Mouse (Mus musculus): ENCODE measurements around the gene Tprn. TPM values are rescaled to one million over a fixed set of nuclear protein-coding genes. Genes with fewer than 3 reads are reported as not detected.

Tprn gene
- polyA plus RNA-seq, 1 experiment = 7.4 TPM

DNA sequence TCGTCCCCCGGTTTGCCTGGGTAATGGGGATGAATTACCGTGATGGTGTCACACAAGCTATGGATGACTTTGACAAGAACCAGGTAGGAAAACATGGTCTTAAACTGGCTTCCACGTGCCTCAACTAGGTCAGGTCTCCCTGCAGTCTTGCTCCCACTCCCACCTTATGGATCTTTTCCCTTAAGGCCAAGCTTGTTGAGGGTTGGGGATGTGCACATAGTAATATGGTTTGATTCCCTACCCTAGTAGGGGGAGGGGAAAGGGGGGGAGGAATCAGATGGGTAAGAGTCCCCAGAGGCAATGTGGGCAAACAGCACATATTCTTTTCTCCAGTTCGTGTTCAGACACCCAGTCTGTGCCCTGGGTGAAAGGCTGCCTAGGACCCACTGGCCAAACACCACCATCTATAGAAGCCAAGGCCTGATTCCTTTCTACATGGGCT lies 41.1 kb upstream of the Tprn start:
- peaks cover 19% of the 10 kb centered on the region for H3K79me2 ChIP-seq (ENCODE audit: control insufficient read depth, insufficient read depth)
- no peak overlapping the region for H3ac ChIP-seq (ENCODE audit: control insufficient read depth, insufficient read length, low read depth)
- peaks cover 24% of the 10 kb centered on the region for H3K36me3 ChIP-seq (ENCODE audit: control insufficient read depth, insufficient read depth)
- H3K27me3 ChIP-seq (ENCODE audit: control insufficient read depth, insufficient read depth, insufficient read length) = no peaks in the 10 kb centered on the region
- peaks cover 9% of the 10 kb centered on the region for H3K79me3 ChIP-seq (ENCODE audit: low read depth)
- H3K4me3 ChIP-seq (ENCODE audit: insufficient read depth, poor library complexity, severe bottlenecking) = no peak overlapping the region
- TF ChIP-seq CEBPB (IDR thresholded peaks at IDR 0.05; ENCODE audit: low read depth) (no peak), MYOD1 (IDR thresholded peaks at IDR 0.05; ENCODE audit: control insufficient read depth, insufficient read length, low read depth) (no peak), USF1 (IDR thresholded peaks at IDR 0.05; ENCODE audit: low read depth) (no peak), CTCF (IDR thresholded peaks at IDR 0.05; ENCODE audit: control insufficient read depth, insufficient read depth, insufficient read length) (no peak), FOSL1 (IDR thresholded peaks at IDR 0.05; ENCODE audit: insufficient read depth, low read length, poor library complexity, severe bottlenecking) (no peak), MYOG (IDR thresholded peaks at IDR 0.05; ENCODE audit: control insufficient read depth, extremely low read depth, insufficient read length) (no peak), MAX (IDR thresholded peaks at IDR 0.05) (no peak)

DNA sequence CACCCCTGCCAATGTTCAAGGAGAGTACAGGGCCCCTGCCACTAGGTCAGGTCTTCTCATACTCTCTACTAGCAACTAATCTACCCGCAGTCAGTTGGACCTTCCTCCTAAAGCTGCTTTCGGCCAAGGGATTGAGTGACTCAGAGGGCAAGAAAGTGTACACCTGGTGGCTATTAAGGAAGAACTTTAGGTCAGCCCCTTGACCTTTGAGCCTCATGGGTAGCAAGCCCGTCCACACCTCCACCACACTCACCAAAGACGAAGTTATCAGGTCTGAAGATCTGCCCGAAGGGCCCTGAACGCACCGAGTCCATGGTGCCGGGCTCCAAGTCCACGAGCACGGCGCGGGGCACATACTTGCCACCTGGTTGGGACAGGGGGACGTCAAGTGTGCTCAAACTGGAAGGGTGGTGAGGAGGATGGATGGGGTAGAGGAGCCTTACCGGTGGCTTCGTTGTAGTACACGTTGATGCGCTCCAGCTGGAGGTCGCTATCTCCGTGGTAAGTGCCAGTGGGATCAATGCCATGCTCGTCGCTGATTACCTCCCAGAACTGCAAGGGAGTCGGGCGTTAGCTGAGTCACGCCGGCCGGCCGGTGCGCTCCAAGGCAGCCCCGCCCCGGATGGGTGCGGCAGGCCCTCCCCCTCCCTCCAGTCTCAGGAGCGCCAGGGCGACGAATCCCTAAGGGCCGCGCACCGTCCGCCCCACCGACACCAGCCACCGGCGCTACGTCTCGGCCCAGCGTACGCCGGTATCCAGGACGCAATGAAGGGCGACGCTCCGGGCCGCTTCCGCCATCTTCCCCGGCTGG lies 38.5 kb upstream of the Tprn start:
- TF ChIP-seq MYOD1 (IDR thresholded peaks at IDR 0.05; ENCODE audit: control insufficient read depth, insufficient read length, low read depth) (no peak), MAX (IDR thresholded peaks at IDR 0.05) (peak; percentile 51)
- H3ac ChIP-seq (ENCODE audit: control insufficient read depth, insufficient read length, low read depth) = peak overlapping the region; percentile 89
- H3K79me2 ChIP-seq (ENCODE audit: control insufficient read depth, insufficient read depth) = peaks cover 19% of the 10 kb centered on the region

DNA sequence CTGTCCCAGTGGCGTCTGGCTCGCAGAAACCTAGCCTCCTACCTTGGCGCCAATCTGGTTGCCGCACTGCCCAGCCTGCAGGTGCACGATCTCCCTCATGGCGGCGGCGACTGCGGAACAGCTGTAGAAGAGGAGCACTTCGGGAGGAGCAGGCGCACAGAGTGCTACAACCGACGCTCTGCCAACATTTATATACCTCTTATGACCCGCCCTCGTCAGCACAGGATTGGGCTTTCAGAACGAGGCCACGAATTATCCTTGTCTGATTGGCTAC lies 38.0 kb upstream of the Tprn start, which contains the start of gene Tubb4b:
TSS of gene Tubb4b (minus strand) at position 211 of the 274 bp plus-strand sequence.
- H3K79me2 ChIP-seq (ENCODE audit: control insufficient read depth, insufficient read depth) = peaks cover 19% of the 10 kb centered on the region
- peak within 1 kb of the TSS; percentile 89 for H3ac ChIP-seq (ENCODE audit: control insufficient read depth, insufficient read length, low read depth)
- TF ChIP-seq USF1 (IDR thresholded peaks at IDR 0.05; ENCODE audit: low read depth) (no peak), MYOD1 (IDR thresholded peaks at IDR 0.05; ENCODE audit: control insufficient read depth, insufficient read length, low read depth) (no peak), MAX (IDR thresholded peaks at IDR 0.05) (no peak), MYOG (IDR thresholded peaks at IDR 0.05; ENCODE audit: control insufficient read depth, extremely low read depth, insufficient read length) (no peak), CEBPB (IDR thresholded peaks at IDR 0.05; ENCODE audit: low read depth) (no peak)
- no peaks in the 10 kb centered on the region for H3K27me3 ChIP-seq (ENCODE audit: control insufficient read depth, insufficient read depth, insufficient read length)
- H3K79me3 ChIP-seq (ENCODE audit: low read depth) = peaks cover 9% of the 10 kb centered on the region
- H3K4me3 ChIP-seq (ENCODE audit: insufficient read depth, poor library complexity, severe bottlenecking) = peak within 1 kb of the TSS; percentile 99
- peaks cover 24% of the 10 kb centered on the region for H3K36me3 ChIP-seq (ENCODE audit: control insufficient read depth, insufficient read depth)

More for the DNA sequence above, 38.5 kb upstream of the Tprn start:
- H3K79me3 ChIP-seq (ENCODE audit: low read depth) = peaks cover 9% of the 10 kb centered on the region
- H3K36me3 ChIP-seq (ENCODE audit: control insufficient read depth, insufficient read depth) = peaks cover 24% of the 10 kb centered on the region
- no peaks in the 10 kb centered on the region for H3K27me3 ChIP-seq (ENCODE audit: control insufficient read depth, insufficient read depth, insufficient read length)
- H3K4me3 ChIP-seq (ENCODE audit: insufficient read depth, poor library complexity, severe bottlenecking) = peak overlapping the region; percentile 99

DNA sequence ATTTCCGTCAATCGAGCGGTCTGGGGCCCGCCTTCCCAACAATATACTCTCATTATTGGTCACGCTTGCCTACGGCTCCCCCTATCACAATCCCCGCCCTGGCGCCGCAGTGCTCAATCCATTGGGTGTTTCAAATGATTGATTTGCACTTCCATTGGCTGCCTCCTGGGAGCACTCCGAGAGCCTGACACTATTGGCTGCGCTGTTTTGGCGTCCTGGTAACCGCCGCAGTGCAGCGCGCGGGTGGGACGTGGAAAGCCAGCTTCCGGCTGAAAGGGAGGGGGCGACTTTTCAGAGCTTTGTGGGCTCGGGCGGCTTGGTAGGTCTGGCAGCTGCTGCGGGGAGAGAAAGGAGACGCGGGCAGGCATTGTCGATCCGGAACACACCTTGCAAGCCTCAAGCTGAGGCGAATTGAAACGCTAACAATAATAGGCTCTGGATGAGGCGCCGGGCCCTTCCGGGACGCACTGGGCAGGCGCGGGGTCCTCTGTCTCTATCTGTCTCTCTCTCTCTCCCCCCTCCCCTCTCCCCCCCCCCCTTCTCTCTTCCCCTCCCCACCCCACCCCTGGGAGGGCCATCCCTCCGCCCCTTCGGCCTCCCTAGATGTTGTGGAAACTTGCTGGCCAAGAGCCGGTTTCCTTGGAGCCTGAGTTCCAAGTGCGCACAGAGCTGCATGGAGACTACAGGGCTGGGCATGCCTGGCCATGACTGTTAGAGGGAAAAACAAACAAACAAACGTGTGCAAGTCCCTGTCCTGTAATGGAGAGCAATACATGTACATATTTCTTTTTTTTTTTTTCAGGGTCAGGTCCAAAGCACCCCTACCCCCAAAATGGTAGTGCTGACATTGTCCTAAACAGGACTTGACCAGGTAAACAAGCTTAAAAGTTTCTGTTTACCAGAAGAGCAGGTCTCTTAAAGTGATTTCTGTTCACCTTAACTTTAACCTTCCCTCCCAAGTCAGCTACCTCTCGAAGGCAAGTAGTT lies 37.4 kb upstream of the Tprn start:
- H3K36me3 ChIP-seq (ENCODE audit: control insufficient read depth, insufficient read depth) = peaks cover 24% of the 10 kb centered on the region
- H3ac ChIP-seq (ENCODE audit: control insufficient read depth, insufficient read length, low read depth) = peak overlapping the region; percentile 84
- H3K79me3 ChIP-seq (ENCODE audit: low read depth) = peaks cover 9% of the 10 kb centered on the region
- H3K27me3 ChIP-seq (ENCODE audit: control insufficient read depth, insufficient read depth, insufficient read length) = peaks cover 2% of the 10 kb centered on the region
- peaks cover 19% of the 10 kb centered on the region for H3K79me2 ChIP-seq (ENCODE audit: control insufficient read depth, insufficient read depth)
- TF ChIP-seq MYOD1 (IDR thresholded peaks at IDR 0.05; ENCODE audit: control insufficient read depth, insufficient read length, low read depth) = no peak
- TF ChIP-seq CEBPB (IDR thresholded peaks at IDR 0.05; ENCODE audit: low read depth) = no peak
- TF ChIP-seq CTCF (IDR thresholded peaks at IDR 0.05; ENCODE audit: control insufficient read depth, insufficient read depth, insufficient read length) = no peak
- no peak for TF ChIP-seq MAX (IDR thresholded peaks at IDR 0.05)
- no peak for TF ChIP-seq USF1 (IDR thresholded peaks at IDR 0.05; ENCODE audit: low read depth)
- no peak for TF ChIP-seq FOSL1 (IDR thresholded peaks at IDR 0.05; ENCODE audit: insufficient read depth, low read length, poor library complexity, severe bottlenecking)
- no peak for TF ChIP-seq MYOG (IDR thresholded peaks at IDR 0.05; ENCODE audit: control insufficient read depth, extremely low read depth, insufficient read length)
- H3K4me3 ChIP-seq (ENCODE audit: insufficient read depth, poor library complexity, severe bottlenecking) = peak overlapping the region; percentile 99

DNA sequence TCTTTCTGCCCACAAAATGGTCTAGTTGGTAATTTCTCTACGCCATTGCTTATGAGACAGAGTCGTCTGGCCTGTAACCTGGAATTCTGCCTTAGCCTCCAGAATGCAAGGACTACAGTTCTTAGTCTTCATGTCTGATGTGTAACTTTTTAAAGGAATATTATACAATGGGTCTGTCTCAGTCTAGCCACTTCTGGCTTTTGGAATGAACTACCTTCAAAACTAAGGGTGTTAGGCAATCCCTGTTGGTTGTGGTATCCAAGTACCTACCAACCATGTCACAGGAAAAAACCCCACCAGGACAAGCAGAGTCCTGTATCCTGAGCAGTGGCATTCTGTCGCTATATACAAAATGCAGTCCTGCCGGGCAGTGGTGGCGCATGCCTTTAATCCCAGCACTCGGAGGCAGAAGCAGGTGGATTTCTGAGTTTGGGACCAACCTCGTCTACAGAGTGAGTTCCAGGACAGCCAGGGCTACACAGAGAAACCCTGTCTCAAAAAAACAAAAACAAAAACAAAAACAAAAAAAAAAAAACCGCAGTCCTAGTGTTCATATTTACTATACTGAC lies 36.5 kb upstream of the Tprn start:
- peaks cover 19% of the 10 kb centered on the region for H3K79me2 ChIP-seq (ENCODE audit: control insufficient read depth, insufficient read depth)
- TF ChIP-seq MYOD1 (IDR thresholded peaks at IDR 0.05; ENCODE audit: control insufficient read depth, insufficient read length, low read depth) (no peak), MYOG (IDR thresholded peaks at IDR 0.05; ENCODE audit: control insufficient read depth, extremely low read depth, insufficient read length) (no peak), CTCF (IDR thresholded peaks at IDR 0.05; ENCODE audit: control insufficient read depth, insufficient read depth, insufficient read length) (no peak), MAX (IDR thresholded peaks at IDR 0.05) (no peak), USF1 (IDR thresholded peaks at IDR 0.05; ENCODE audit: low read depth) (no peak), CEBPB (IDR thresholded peaks at IDR 0.05; ENCODE audit: low read depth) (no peak), FOSL1 (IDR thresholded peaks at IDR 0.05; ENCODE audit: insufficient read depth, low read length, poor library complexity, severe bottlenecking) (no peak)
- H3ac ChIP-seq (ENCODE audit: control insufficient read depth, insufficient read length, low read depth) = no peak overlapping the region
- H3K27me3 ChIP-seq (ENCODE audit: control insufficient read depth, insufficient read depth, insufficient read length) = peaks cover 11% of the 10 kb centered on the region
- H3K79me3 ChIP-seq (ENCODE audit: low read depth) = peaks cover 9% of the 10 kb centered on the region
- H3K36me3 ChIP-seq (ENCODE audit: control insufficient read depth, insufficient read depth) = peaks cover 24% of the 10 kb centered on the region
- peak overlapping the region; percentile 38 for H3K4me3 ChIP-seq (ENCODE audit: insufficient read depth, poor library complexity, severe bottlenecking)

Data from C2C12 (cell line).